Comparison of ENCODE assay signal across 8 mouse cellular contexts in the genomic region with DNA sequence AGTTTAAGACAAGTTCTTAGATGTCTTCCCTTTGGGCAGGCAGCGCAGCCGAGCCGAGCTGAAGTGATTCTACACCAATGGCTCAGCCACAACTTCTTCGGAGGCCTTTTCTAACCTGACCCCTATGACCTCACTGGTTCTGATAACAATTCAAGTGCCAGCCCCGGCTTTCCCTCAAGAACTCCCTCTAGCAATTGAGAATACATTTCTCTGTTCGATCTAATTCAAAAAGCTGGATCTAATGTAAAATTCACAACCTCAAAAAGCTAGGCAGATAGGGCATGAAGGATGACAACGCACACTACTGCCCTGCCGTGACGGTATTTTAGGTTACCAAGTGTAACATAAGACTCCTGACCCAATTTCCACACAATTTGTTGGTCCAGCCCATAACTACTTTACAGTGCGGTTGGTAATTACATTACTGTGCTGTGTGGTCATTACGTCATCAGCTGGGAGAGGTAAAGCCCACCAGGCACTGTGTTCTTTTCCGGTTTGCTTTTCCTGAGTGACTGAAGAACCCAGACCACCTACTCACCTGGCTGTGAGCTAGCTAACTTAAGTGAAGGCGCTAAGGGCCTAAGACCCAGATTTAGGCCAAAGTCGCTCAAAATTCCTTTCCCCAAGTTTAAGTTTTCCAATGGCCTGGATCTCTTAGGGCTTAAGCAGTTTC. TPM values are rescaled to one million over a fixed set of nuclear protein-coding genes. Genes with fewer than 3 reads are reported as not detected.
DNase-seq lines count a peak whose midpoint lies in the region; ATAC-seq lines count a peak whose summit lies in the region.

No protein-coding gene starts in this region.

- peaks cover 17% of the 10 kb centered on the region; the same call in 1 of the 2 replicates for H3K4me1 ChIP-seq in heart, embryonic 11.5 days (ENCODE audit: control insufficient read depth, insufficient read depth, low read length)
- H3K4me1 ChIP-seq in hindbrain, embryonic 16.5 days (ENCODE audit: control insufficient read depth, insufficient read depth, low read depth, low read length), result peaks cover 4% of the 10 kb centered on the region; the same call in 1 of the 2 replicates

- ATAC-seq in heart, embryonic 11.5 days (replicated peaks; ENCODE audit: insufficient number of reproducible peaks, low FRiP score, low TSS enrichment), result no peak
- no peak for ATAC-seq in hindbrain, embryonic 16.5 days
- ATAC-seq in erythroblast, adult 5-6 weeks (replicated peaks; ENCODE audit: low FRiP score, poor library complexity, severe bottlenecking), result no peak
- ATAC-seq in megakaryocyte-erythroid progenitor cell, adult 5-6 weeks (replicated peaks; ENCODE audit: low FRiP score, low TSS enrichment, poor library complexity, severe bottlenecking), result no peak

- DNase-seq in heart, postnatal 25 days (ENCODE audit: low spot score), result no peak
- peak; percentile 9 for DNase-seq in embryo, embryonic 9.5 days (ENCODE audit: extremely low spot score)
- peak; percentile 22 for DNase-seq in neural tube, embryonic 10.5 days (ENCODE audit: extremely low spot score, low spot score)
- DNase-seq in layer of hippocampus, adult 8-10 months (ENCODE audit: low spot score in 2 of 2), result no peak

- peaks cover 11% of the 10 kb centered on the region; the same call in 1 of the 2 replicates for H3K36me3 ChIP-seq in heart, embryonic 11.5 days (ENCODE audit: control insufficient read depth, insufficient read depth, low read length)
- no peaks in the 10 kb centered on the region for H3K36me3 ChIP-seq in hindbrain, embryonic 16.5 days (ENCODE audit: control insufficient read depth, insufficient read depth, low read length)

- H3K9me3 ChIP-seq in heart, embryonic 11.5 days (replicated peaks; ENCODE audit: control insufficient read depth, low read length), result no peaks in the 10 kb centered on the region
- H3K9me3 ChIP-seq in hindbrain, embryonic 16.5 days (ENCODE audit: control insufficient read depth, low read length), result no peaks in the 10 kb centered on the region

- intact Hi-C loops in heart, postnatal 25 days (cut with DNase I), result loop anchor here (2.0 to 5.0 kb wide), 2 partner anchors 42 to 59 kb away; no protein-coding TSS in a partner anchor

- H3K4me2 ChIP-seq in heart, embryonic 11.5 days, result peak overlapping the region; percentile 90
- H3K4me2 ChIP-seq in hindbrain, embryonic 16.5 days (ENCODE audit: low read length), result peak overlapping the region; percentile 67

- peak overlapping the region; percentile 87 for H3K9ac ChIP-seq in heart, embryonic 11.5 days (ENCODE audit: low read depth, low read length)
- 0 out of 2 replicates have a peak overlapping the region, but pooled peaks have one; percentile 23 for H3K9ac ChIP-seq in hindbrain, embryonic 16.5 days (ENCODE audit: low read depth, low read length)

- H3K4me3 ChIP-seq in heart, embryonic 11.5 days (ENCODE audit: low read depth, low read length), result peak overlapping the region; percentile 67
- peak overlapping the region; percentile 68 for H3K4me3 ChIP-seq in hindbrain, embryonic 16.5 days (ENCODE audit: low read length)

- 19% methylated on average over 14 of the region's 14 CpGs for WGBS in heart, embryonic 11.5 days (ENCODE audit: insufficient replicate concordance)
- WGBS in hindbrain, embryonic 16.5 days, result 40% methylated on average over 14 of the region's 14 CpGs

- no peaks in the 10 kb centered on the region for H3K27me3 ChIP-seq in heart, embryonic 11.5 days (ENCODE audit: control insufficient read depth, insufficient read depth, low read length)
- H3K27me3 ChIP-seq in hindbrain, embryonic 16.5 days (replicated peaks; ENCODE audit: control insufficient read depth, insufficient read depth, low read length), result no peaks in the 10 kb centered on the region; the same call in 1 of the 2 replicates

- H3K27ac ChIP-seq in heart, embryonic 11.5 days (ENCODE audit: low read depth, low read length), result no peak overlapping the region
- H3K27ac ChIP-seq in hindbrain, embryonic 16.5 days (ENCODE audit: low read depth, low read length), result no peak overlapping the region

RNA-seq across cellular contexts. Expression of gene Wwtr1, which starts 1.7 kb away (rescaled TPM):
- polyA plus RNA-seq in heart, embryonic 11.5 days (2014; fragmentation: Nextera tagmentation; extraction: Ambion mirVana), result 12.9 and 17.4 TPM in 2 replicates
- 10 to 100 TPM; 57.9 to 61.6 TPM for total RNA-seq in heart, postnatal 25 days (2021)
- polyA plus RNA-seq in hindbrain, embryonic 16.5 days (2015; fragmentation: Nextera tagmentation; extraction: Ambion mirVana), result 7.9 and 8.6 TPM in 2 replicates
- total RNA-seq in erythroblast, adult 5-6 weeks (2015; ENCODE audit: low replicate concordance), result not detected in 2 replicates
- not detected in 2 replicates for total RNA-seq in erythroblast, adult 5-6 weeks (2017; ENCODE audit: low replicate concordance)
- 10 to 100 TPM; 12.6 to 14.8 (median 13.7) TPM for total RNA-seq in layer of hippocampus, adult 8-10 months (2022)
- total RNA-seq in megakaryocyte-erythroid progenitor cell, adult 5-6 weeks (2014; fragmentation: Nextera tagmentation), result not detected in 2 replicates
- not detected in 2 replicates for total RNA-seq in megakaryocyte-erythroid progenitor cell, adult 5-6 weeks (2017)

Comparison
In these comparisons a context has a peak if more than half of its experiments do, and no peak if none do; other contexts are left out.
1. DNase-seq: peak in embryo, embryonic 9.5 days (single experiment) and neural tube, embryonic 10.5 days (single experiment); none in heart, postnatal 25 days (single experiment) and layer of hippocampus, adult 8-10 months (0 of 2).
2. RNA of gene Wwtr1, which starts 1.7 kb away (total RNA-seq): 57.9 to 61.6 TPM in heart, postnatal 25 days and 12.6 to 14.8 TPM in layer of hippocampus, adult 8-10 months; not detected in erythroblast, adult 5-6 weeks and not detected in megakaryocyte-erythroid progenitor cell, adult 5-6 weeks; every median in the first group is over 10 times any median in the second.